Mouse (Mus musculus) midbrain, embryonic 15.5 days (tissue): ENCODE data around the gene Orai1. TPM values are rescaled to one million over a fixed set of nuclear protein-coding genes. Genes with fewer than 3 reads are reported as not detected.

Source experiments
- polyA plus RNA-seq: library from polyadenylated mRNA; unstranded; fragments of >200 nt; fragmentation: Nextera tagmentation; extraction: Ambion mirVana; gene quantifications from 2 replicates; pipeline ENCODE4 v1.2.1, GENCODE M21; 2015

The Orai1 gene
- polyA plus RNA-seq, 1 experiment from 2014 or later, result 13.6 TPM

Other genes starting within 250 kb of the Orai1 start
- gene Camkk2, start 235.7 kb upstream of the Orai1 start, polyA plus RNA-seq, result 66.1 and 69.4 TPM in 2 replicates
- 531 and 544 TPM in 2 replicates for gene Anapc5, start 193.7 kb upstream of the Orai1 start, polyA plus RNA-seq
- 49.9 TPM in 2 replicates for gene Rnf34, start 165.0 kb upstream of the Orai1 start, polyA plus RNA-seq
- 115 and 123 TPM in 2 replicates for gene Kdm2b, start 25.3 kb upstream of the Orai1 start, polyA plus RNA-seq
- 1.5 TPM in 1 of 2 replicates, not detected in the other for gene Morn3, start 31.9 kb downstream of the Orai1 start, polyA plus RNA-seq
- 17.1 and 23.3 TPM in 2 replicates for gene Tmem120b, start 53.3 kb downstream of the Orai1 start, polyA plus RNA-seq
- 12.2 and 13.4 TPM in 2 replicates for gene Rhof, start 117.6 kb downstream of the Orai1 start, polyA plus RNA-seq
- gene Setd1b, start 127.1 kb downstream of the Orai1 start, polyA plus RNA-seq, result 12.2 TPM in 2 replicates
- gene Psmd9, start 154.3 kb downstream of the Orai1 start, polyA plus RNA-seq, result 71.5 and 73.4 TPM in 2 replicates
- gene Hpd, start 167.7 kb downstream of the Orai1 start, polyA plus RNA-seq, result not detected in 2 replicates
- 1.3 and 1.5 TPM in 2 replicates for gene Wdr66, start 237.0 kb downstream of the Orai1 start, polyA plus RNA-seq